Mouse (Mus musculus): ENCODE results near the gene Irx1.

GRCm38 (mm10) chr13:71961891-71962660 is 1.4 kb downstream of the Irx1 start:
- TF ChIP-seq CTCF (conservative IDR thresholded peaks at IDR 0.05; ENCODE audit: low read length) = no peak
- no peak for TF ChIP-seq POU5F1 (IDR thresholded peaks at IDR 0.05; ENCODE audit: borderline replicate concordance, low read length)
- TF ChIP-seq NANOG (IDR thresholded peaks at IDR 0.05; ENCODE audit: borderline replicate concordance, low read length) = no peak

Measured in E14TG2a.4 (cell line).